Mouse (Mus musculus) cerebellum, adult 8-10 months (tissue): ENCODE measurements around the gene Pkn1.
A peak's percentile ranks its signal among the peaks of the same experiment; 100 is the strongest.

Experiments used
- DNase-seq: peaks from one replicate; pipeline ENCODE4 v3.0.0; 2022

Pkn1 gene

GRCm38 (mm10) chr8:83723447-83724083, 24.6 kb upstream of the Pkn1 start:
- DNase-seq = no peak

- no peak for DNase-seq
Observed at GRCm38 (mm10) chr8:83722631-83723030, 23.7 kb upstream of the Pkn1 start.

GRCm38 (mm10) chr8:83721405-83722025, 22.5 kb upstream of the Pkn1 start:
- DNase-seq = no peak

- no peak for DNase-seq
Observed at GRCm38 (mm10) chr8:83719693-83720092, 20.7 kb upstream of the Pkn1 start.

GRCm38 (mm10) chr8:83719048-83719447, 20.1 kb upstream of the Pkn1 start:
- no peak for DNase-seq

GRCm38 (mm10) chr8:83716563-83716962, 17.6 kb upstream of the Pkn1 start:
- no peak for DNase-seq

- no peak for DNase-seq
Observed at GRCm38 (mm10) chr8:83715771-83716170, 16.8 kb upstream of the Pkn1 start.

- DNase-seq = peak; percentile 93
Observed at GRCm38 (mm10) chr8:83715031-83715690, 16.2 kb upstream of the Pkn1 start, which contains the start of gene Ddx39. Ddx39 (plus strand) TSS chr8:83715177.

GRCm38 (mm10) chr8:83714676-83715030, 15.7 kb upstream of the Pkn1 start:
- no peak for DNase-seq

- no peak for DNase-seq
Observed at GRCm38 (mm10) chr8:83707554-83707953, 8.6 kb upstream of the Pkn1 start.

- DNase-seq = no peak
Observed at GRCm38 (mm10) chr8:83706411-83706810, 7.4 kb upstream of the Pkn1 start.

GRCm38 (mm10) chr8:83703426-83703825, 4.4 kb upstream of the Pkn1 start:
- DNase-seq = no peak

GRCm38 (mm10) chr8:83700423-83701085, 1.6 kb upstream of the Pkn1 start:
- no peak for DNase-seq

GRCm38 (mm10) chr8:83699566-83699965, 587 bp upstream of the Pkn1 start:
- DNase-seq = no peak

- DNase-seq = peak; percentile 60
Observed at GRCm38 (mm10) chr8:83698291-83698660, 703 bp downstream of the Pkn1 start.

- no peak for DNase-seq
Observed at GRCm38 (mm10) chr8:83697374-83698220, 1.4 kb downstream of the Pkn1 start.

GRCm38 (mm10) chr8:83695351-83696106, 3.5 kb downstream of the Pkn1 start:
- DNase-seq = no peak

- no peak for DNase-seq
Observed at GRCm38 (mm10) chr8:83694369-83695160, 4.4 kb downstream of the Pkn1 start.

- DNase-seq = no peak
Observed at GRCm38 (mm10) chr8:83693609-83694236, 5.3 kb downstream of the Pkn1 start.

- no peak for DNase-seq
Observed at GRCm38 (mm10) chr8:83689264-83689663, 9.7 kb downstream of the Pkn1 start.

- no peak for DNase-seq
Observed at GRCm38 (mm10) chr8:83684517-83684916, 14.5 kb downstream of the Pkn1 start.
